In the genomic region with DNA sequence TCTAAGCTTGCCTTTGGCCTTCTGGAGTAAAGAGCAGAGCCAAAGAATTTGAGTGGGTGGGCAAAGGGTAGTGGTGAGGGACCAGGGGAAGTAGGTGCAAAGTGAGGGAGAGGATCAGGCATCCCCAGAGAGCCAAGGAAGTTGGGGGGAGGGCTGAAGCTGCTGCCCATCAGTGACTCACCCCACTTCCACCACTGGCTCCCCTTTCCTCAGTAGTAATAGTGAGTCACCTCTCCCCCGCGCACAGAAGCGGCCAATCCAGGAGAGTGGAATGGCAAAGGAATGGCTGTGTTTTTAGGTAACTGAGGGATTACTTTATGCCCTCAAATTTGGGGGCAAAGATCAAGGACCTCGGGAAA, we compare ENCODE assay signal across 8 mouse cellular contexts. TPM values are rescaled to one million over a fixed set of nuclear protein-coding genes. Genes with fewer than 3 reads are reported as not detected.
DNase-seq lines count a peak whose midpoint lies in the region; ATAC-seq and TF ChIP-seq lines count a peak whose summit lies in the region.

No protein-coding gene starts in this region.

- no peak for DNase-seq in heart, embryonic 10.5 days (ENCODE audit: low spot score)
- no peak for DNase-seq in heart, postnatal 36 days
- no peak for DNase-seq in Patski (ENCODE audit: low read depth, low spot score)
- no peak for DNase-seq in liver, embryonic 13.5 days
- DNase-seq in layer of hippocampus, postnatal 36 days: no peak

- WGBS in heart, embryonic 10.5 days: 17% methylated on average over 4 of the region's 4 CpGs
- 27% methylated on average over 4 of the region's 4 CpGs for WGBS in liver, embryonic 13.5 days (ENCODE audit: insufficient replicate concordance)
- 26% methylated on average over 4 of the region's 4 CpGs for WGBS in stomach, embryonic 14.5 days

- H3K9ac ChIP-seq in liver, embryonic 13.5 days: 0 out of 2 replicates have a peak overlapping the region, but pooled peaks have one; percentile 26
- H3K9ac ChIP-seq in stomach, embryonic 14.5 days (replicated peaks; ENCODE audit: low read depth, low read length): peak overlapping the region; percentile 81; the same call in 1 of the 2 replicates

- CTCF ChIA-PET in Patski (lab: Charles Lee): interaction anchor here (1.5 to 9.3 kb wide), 3 partner anchors 16 to 19 kb away, joined by 4 to 111 read pairs (median 5); no protein-coding TSS in a partner anchor

- in situ Hi-C loops in Patski (cut with MboI; ENCODE audit: low pct_unique_long_range_greater_than_20kb): no loop called here

- peak overlapping the region; percentile 95 for H3K4me2 ChIP-seq in liver, embryonic 13.5 days
- peak overlapping the region; percentile 99 for H3K4me2 ChIP-seq in stomach, embryonic 14.5 days (replicated peaks; ENCODE audit: low read depth, low read length)

- intact Hi-C loops in heart, postnatal 36 days (cut with DNase I): no loop called here

- H3K4me1 ChIP-seq in heart, embryonic 10.5 days: peaks cover 55% of the 10 kb centered on the region
- peaks cover 57% of the 10 kb centered on the region for H3K4me1 ChIP-seq in liver, embryonic 13.5 days (replicated peaks)
- H3K4me1 ChIP-seq in stomach, embryonic 14.5 days (ENCODE audit: control insufficient read depth, insufficient read depth, low read length): peaks cover 22% of the 10 kb centered on the region; the same call in 1 of the 2 replicates

- peak; percentile 90 for ATAC-seq in Patski
- ATAC-seq in granulocyte monocyte progenitor cell, adult 5-6 weeks (replicated peaks; ENCODE audit: poor library complexity, severe bottlenecking): peak; percentile 49
- ATAC-seq in liver, embryonic 13.5 days (ENCODE audit: low read depth): 0 out of 2 replicates have a peak, but pooled peaks have one; percentile 0
- peak; percentile 10; the same call in 1 of the 2 replicates for ATAC-seq in stomach, embryonic 14.5 days (ENCODE audit: insufficient number of reproducible peaks, insufficient read depth, low FRiP score, low read depth)
- no peak for ATAC-seq in megakaryocyte progenitor cell, adult 5-6 weeks (replicated peaks; ENCODE audit: poor library complexity)

- peak overlapping the region; percentile 77 for H3K4me3 ChIP-seq in heart, embryonic 10.5 days
- H3K4me3 ChIP-seq in liver, embryonic 13.5 days (replicated peaks): peak overlapping the region; percentile 94
- H3K4me3 ChIP-seq in stomach, embryonic 14.5 days (ENCODE audit: low read depth, low read length): peak overlapping the region; percentile 88; the same call in 1 of the 2 replicates

- H3K36me3 ChIP-seq in heart, embryonic 10.5 days: no peaks in the 10 kb centered on the region; the same call in 1 of the 2 replicates
- H3K36me3 ChIP-seq in liver, embryonic 13.5 days: peaks cover 17% of the 10 kb centered on the region
- H3K36me3 ChIP-seq in stomach, embryonic 14.5 days (ENCODE audit: control insufficient read depth, insufficient read depth, low read length): no peaks in the 10 kb centered on the region

- H3K9me3 ChIP-seq in heart, embryonic 10.5 days: no peaks in the 10 kb centered on the region
- H3K9me3 ChIP-seq in liver, embryonic 13.5 days (replicated peaks): no peaks in the 10 kb centered on the region
- no peaks in the 10 kb centered on the region for H3K9me3 ChIP-seq in stomach, embryonic 14.5 days (ENCODE audit: control insufficient read depth, low read depth, low read length)

- TF ChIP-seq CTCF in Patski (IDR thresholded peaks at IDR 0.05): no peak

- peak overlapping the region; percentile 86 for H3K27ac ChIP-seq in heart, embryonic 10.5 days
- peak overlapping the region; percentile 94 for H3K27ac ChIP-seq in liver, embryonic 13.5 days
- peak overlapping the region; percentile 82 for H3K27ac ChIP-seq in stomach, embryonic 14.5 days (ENCODE audit: low read length)

- peaks cover 13% of the 10 kb centered on the region for H3K27me3 ChIP-seq in heart, embryonic 10.5 days (ENCODE audit: insufficient read depth, poor library complexity, severe bottlenecking)
- H3K27me3 ChIP-seq in Patski: no peaks in the 10 kb centered on the region
- H3K27me3 ChIP-seq in liver, embryonic 13.5 days: no peaks in the 10 kb centered on the region
- H3K27me3 ChIP-seq in stomach, embryonic 14.5 days (ENCODE audit: control insufficient read depth, insufficient read depth, low read length): no peaks in the 10 kb centered on the region

- POLR2A ChIA-PET in Patski (lab: Charles Lee): interaction anchor here (1.0 to 6.0 kb wide), 10 partner anchors 8 to 127 kb away, joined by 3 to 75 read pairs (median 8); no protein-coding TSS in a partner anchor

RNA-seq across cellular contexts. Expression of a gene that starts 6.3 kb away (rescaled TPM):
- polyA plus RNA-seq in heart, embryonic 10.5 days (2016; fragmentation: Nextera tagmentation; extraction: Ambion mirVana): 57.7 and 80.7 TPM in 2 replicates
- total RNA-seq in heart, postnatal 36 days (2021): 100 to 1,000 TPM; 121 to 130 TPM
- 401 TPM for polyA plus RNA-seq in Patski (2021)
- not detected in 2 replicates for total RNA-seq in granulocyte monocyte progenitor cell, adult 5-6 weeks (2014; fragmentation: Nextera tagmentation)
- total RNA-seq in granulocyte monocyte progenitor cell, adult 5-6 weeks (2017): 0.41 and 1.6 TPM in 2 replicates
- polyA plus RNA-seq in liver, embryonic 13.5 days (2015; fragmentation: Nextera tagmentation; extraction: Ambion mirVana): 165 and 184 TPM in 2 replicates
- polyA plus RNA-seq in stomach, embryonic 14.5 days (2014; fragmentation: Nextera tagmentation; extraction: Ambion mirVana): 128 and 148 TPM in 2 replicates
- 2.3 and 2.6 TPM in 2 replicates for total RNA-seq in megakaryocyte progenitor cell, adult 5-6 weeks (2015)
- 5.8 and 9.8 TPM in 2 replicates for total RNA-seq in megakaryocyte progenitor cell, adult 5-6 weeks (2017)
- total RNA-seq in layer of hippocampus, postnatal 36 days (2021): 10 to 100 TPM; 32.6 to 34.3 TPM

RNA-seq across cellular contexts. Expression of a gene that starts 28.7 kb away (rescaled TPM):
- polyA plus RNA-seq in heart, embryonic 10.5 days (2016; fragmentation: Nextera tagmentation; extraction: Ambion mirVana): 11.6 and 22.8 TPM in 2 replicates
- under 1 TPM; 0.22 to 0.58 TPM for total RNA-seq in heart, postnatal 36 days (2021)
- 42.6 TPM for polyA plus RNA-seq in Patski (2021)
- total RNA-seq in granulocyte monocyte progenitor cell, adult 5-6 weeks (2014; fragmentation: Nextera tagmentation): 3.8 and 5.1 TPM in 2 replicates
- total RNA-seq in granulocyte monocyte progenitor cell, adult 5-6 weeks (2017): 1.7 and 2.5 TPM in 2 replicates
- 1.2 and 1.5 TPM in 2 replicates for polyA plus RNA-seq in liver, embryonic 13.5 days (2015; fragmentation: Nextera tagmentation; extraction: Ambion mirVana)
- polyA plus RNA-seq in stomach, embryonic 14.5 days (2014; fragmentation: Nextera tagmentation; extraction: Ambion mirVana): 25.2 and 26.3 TPM in 2 replicates
- total RNA-seq in megakaryocyte progenitor cell, adult 5-6 weeks (2015): 3.8 and 3.9 TPM in 2 replicates
- 1.7 and 2.8 TPM in 2 replicates for total RNA-seq in megakaryocyte progenitor cell, adult 5-6 weeks (2017)
- 1 to 10 TPM; 4.0 to 4.4 TPM for total RNA-seq in layer of hippocampus, postnatal 36 days (2021)

RNA-seq across cellular contexts. Expression of a gene that starts 42.5 kb away (rescaled TPM):
- 1.7 and 4.3 TPM in 2 replicates for polyA plus RNA-seq in heart, embryonic 10.5 days (2016; fragmentation: Nextera tagmentation; extraction: Ambion mirVana)
- 1 to 10 TPM; 3.1 to 3.6 TPM for total RNA-seq in heart, postnatal 36 days (2021)
- 6.6 TPM for polyA plus RNA-seq in Patski (2021)
- total RNA-seq in granulocyte monocyte progenitor cell, adult 5-6 weeks (2014; fragmentation: Nextera tagmentation): 24.0 and 38.5 TPM in 2 replicates
- total RNA-seq in granulocyte monocyte progenitor cell, adult 5-6 weeks (2017): 25.1 and 35.7 TPM in 2 replicates
- polyA plus RNA-seq in liver, embryonic 13.5 days (2015; fragmentation: Nextera tagmentation; extraction: Ambion mirVana): 13.8 and 15.8 TPM in 2 replicates
- 8.9 and 11.8 TPM in 2 replicates for polyA plus RNA-seq in stomach, embryonic 14.5 days (2014; fragmentation: Nextera tagmentation; extraction: Ambion mirVana)
- 32.7 and 43.1 TPM in 2 replicates for total RNA-seq in megakaryocyte progenitor cell, adult 5-6 weeks (2015)
- total RNA-seq in megakaryocyte progenitor cell, adult 5-6 weeks (2017): 25.9 and 39.4 TPM in 2 replicates
- total RNA-seq in layer of hippocampus, postnatal 36 days (2021): 10 to 100 TPM; 34.1 to 36.8 TPM

RNA-seq across cellular contexts. Expression of a gene that starts 44.6 kb away (rescaled TPM):
- polyA plus RNA-seq in heart, embryonic 10.5 days (2016; fragmentation: Nextera tagmentation; extraction: Ambion mirVana): 1.1 and 1.6 TPM in 2 replicates
- not detected for total RNA-seq in heart, postnatal 36 days (2021)
- 0.41 TPM for polyA plus RNA-seq in Patski (2021)
- 1.0 and 1.2 TPM in 2 replicates for total RNA-seq in granulocyte monocyte progenitor cell, adult 5-6 weeks (2014; fragmentation: Nextera tagmentation)
- not detected in 2 replicates for total RNA-seq in granulocyte monocyte progenitor cell, adult 5-6 weeks (2017)
- polyA plus RNA-seq in liver, embryonic 13.5 days (2015; fragmentation: Nextera tagmentation; extraction: Ambion mirVana): 0.15 TPM in 1 of 2 replicates, not detected in the other
- 57.0 and 67.9 TPM in 2 replicates for polyA plus RNA-seq in stomach, embryonic 14.5 days (2014; fragmentation: Nextera tagmentation; extraction: Ambion mirVana)
- total RNA-seq in megakaryocyte progenitor cell, adult 5-6 weeks (2015): 0.17 TPM in 1 of 2 replicates, not detected in the other
- total RNA-seq in megakaryocyte progenitor cell, adult 5-6 weeks (2017): 0.37 TPM in 1 of 2 replicates, not detected in the other
- under 1 TPM in 1 of 2 experiments, not detected in 1; 0.63 TPM for total RNA-seq in layer of hippocampus, postnatal 36 days (2021)

RNA-seq across cellular contexts. Expression of a gene that starts 49.4 kb away (rescaled TPM):
- 154 and 190 TPM in 2 replicates for polyA plus RNA-seq in heart, embryonic 10.5 days (2016; fragmentation: Nextera tagmentation; extraction: Ambion mirVana)
- total RNA-seq in heart, postnatal 36 days (2021): 10 to 100 TPM; 94.6 to 99.1 TPM
- polyA plus RNA-seq in Patski (2021): 264 TPM
- total RNA-seq in granulocyte monocyte progenitor cell, adult 5-6 weeks (2014; fragmentation: Nextera tagmentation): 60.7 and 74.3 TPM in 2 replicates
- 102 and 122 TPM in 2 replicates for total RNA-seq in granulocyte monocyte progenitor cell, adult 5-6 weeks (2017)
- polyA plus RNA-seq in liver, embryonic 13.5 days (2015; fragmentation: Nextera tagmentation; extraction: Ambion mirVana): 88.4 and 95.9 TPM in 2 replicates
- 84.8 and 88.5 TPM in 2 replicates for polyA plus RNA-seq in stomach, embryonic 14.5 days (2014; fragmentation: Nextera tagmentation; extraction: Ambion mirVana)
- total RNA-seq in megakaryocyte progenitor cell, adult 5-6 weeks (2015): 42.4 and 46.4 TPM in 2 replicates
- 93.9 and 115 TPM in 2 replicates for total RNA-seq in megakaryocyte progenitor cell, adult 5-6 weeks (2017)
- 100 to 1,000 TPM in 1 of 2 experiments, 10 to 100 TPM in 1; 91.0 to 111 TPM for total RNA-seq in layer of hippocampus, postnatal 36 days (2021)

Comparison
In these comparisons a context has a peak if more than half of its experiments do, and no peak if none do; other contexts are left out.
1. RNA of a gene that starts 42.5 kb away (total RNA-seq): 25.9 to 43.1 TPM in megakaryocyte progenitor cell, adult 5-6 weeks, 24.0 to 38.5 TPM in granulocyte monocyte progenitor cell, adult 5-6 weeks and 34.1 to 36.8 TPM in layer of hippocampus, postnatal 36 days; 3.1 to 3.6 TPM in heart, postnatal 36 days; every median in the first group is over 4 times any median in the second.
2. Peak in every context shown above with its lines, with median percentiles within 50 percentile points of each other: H3K27ac ChIP-seq and H3K4me3 ChIP-seq.